Mouse (Mus musculus) heart, embryonic 11.5 days (tissue): Measurements from ENCODE around the gene Map2k2. TPM values are rescaled to one million over a fixed set of nuclear protein-coding genes. Genes with fewer than 3 reads are reported as not detected.
"Not testable (repeated sequence)": the region's sequence is repeated elsewhere in the genome, so short reads cannot be mapped to it uniquely, and the experiment has no call there.

Experiments
- ATAC-seq: fragments of 200-750 bp; cut with Nextera tagmentation; replicated peaks from 2 replicates; pipeline ENCODE4 v1.8.0; 2017; ENCODE audit warnings: moderate library complexity; ENCODE audit not compliant: insufficient number of reproducible peaks, low FRiP score, low TSS enrichment
- H3K27ac ChIP-seq: fragments of 300-500 bp; sonication (generic); 2 replicates; pipeline ENCODE4 v1.5.1; 2014; ENCODE audit warnings: mild to moderate bottlenecking, low read depth, low read length
- H3K27me3 ChIP-seq: fragments of 300-500 bp; sonication (generic); 2 replicates; pipeline ENCODE4 v1.6.1; 2014; ENCODE audit warnings: mild to moderate bottlenecking, low read length, mixed read lengths; ENCODE audit not compliant: control insufficient read depth, insufficient read depth
- H3K36me3 ChIP-seq: fragments of 300-500 bp; sonication (generic); 2 replicates; pipeline ENCODE4 v1.6.1; 2014; ENCODE audit warnings: mild to moderate bottlenecking, low read length, moderate library complexity, mixed read lengths; ENCODE audit not compliant: control insufficient read depth, insufficient read depth
- H3K4me1 ChIP-seq: fragments of 300-500 bp; sonication (generic); 2 replicates; pipeline ENCODE4 v1.6.1; 2014; ENCODE audit warnings: low read length; ENCODE audit not compliant: control insufficient read depth, insufficient read depth
- H3K4me2 ChIP-seq: fragments of 300-500 bp; sonication (generic); 2 replicates; pipeline ENCODE4 v1.6.1; 2014; ENCODE audit warnings: mild to moderate bottlenecking, moderate library complexity
- H3K4me3 ChIP-seq: fragments of 300-500 bp; sonication (generic); 2 replicates; pipeline ENCODE4 v1.5.1; 2014; ENCODE audit warnings: low read depth, low read length
- H3K9ac ChIP-seq: fragments of 300-500 bp; sonication (generic); 2 replicates; pipeline ENCODE4 v1.6.1; 2014; ENCODE audit warnings: mild to moderate bottlenecking, low read depth, low read length, moderate library complexity
- H3K9me3 ChIP-seq: fragments of 300-500 bp; sonication (generic); replicated peaks from 2 replicates; pipeline ENCODE4 v1.6.1; 2016; ENCODE audit warnings: low read length; ENCODE audit not compliant: control insufficient read depth
- WGBS: fragments of 180-500 bp; shearing (Covaris S2); extraction: QIAGEN DNeasy Blood & Tissue Kit; methylation state at CpG from one replicate; pipeline ENCODE4 v1.1.7; 2014; ENCODE audit not compliant: insufficient replicate concordance; 5-methylcytosine and 5-hydroxymethylcytosine counted together
- polyA plus RNA-seq: library from polyadenylated mRNA; unstranded; fragments of >200 nt; fragmentation: Nextera tagmentation; extraction: Ambion mirVana; gene quantifications from 2 replicates; pipeline ENCODE4 v1.2.1, GENCODE M21; 2014

The Map2k2 gene
- polyA plus RNA-seq, 1 experiment from 2014 or later = 153 TPM

- WGBS = 1% methylated on average over 29 of the region's 29 CpGs
- peaks cover 21% of the 10 kb centered on the region for H3K4me1 ChIP-seq
- peak overlapping the region; percentile 76 for H3K4me2 ChIP-seq
- H3K36me3 ChIP-seq = peaks cover 24% of the 10 kb centered on the region
- H3K9ac ChIP-seq = peak overlapping the region; percentile 57
- H3K4me3 ChIP-seq = peak overlapping the region; percentile 43
- no peaks in the 10 kb centered on the region for H3K9me3 ChIP-seq
- H3K27me3 ChIP-seq = no peaks in the 10 kb centered on the region
- ATAC-seq = no peak
- peak overlapping the region; percentile 62 for H3K27ac ChIP-seq
Observed at GRCm38 (mm10) chr10:81174617-81175344, 69.1 kb downstream of the Map2k2 start.

DNA sequence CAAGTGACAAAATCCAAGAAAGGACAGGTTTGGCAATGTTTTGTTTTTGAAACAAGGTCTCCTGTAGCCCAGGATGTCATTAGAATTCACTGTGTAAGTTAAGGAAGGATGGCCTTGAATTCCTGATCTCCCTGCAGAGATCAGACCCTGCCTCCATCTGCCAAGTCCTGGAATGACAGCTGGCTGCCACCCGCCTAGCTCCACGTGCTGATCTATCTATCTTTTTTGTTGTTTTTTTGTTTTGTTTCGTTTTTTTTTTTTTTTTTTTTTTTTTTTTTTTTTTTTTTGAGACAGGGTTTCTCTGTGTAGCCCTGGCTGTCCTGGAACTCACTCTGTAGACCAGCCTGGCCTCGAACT lies 69.6 kb downstream of the Map2k2 start:
- Histone ChIP-seq H3K4me2 (peak overlapping the region; percentile 98), H3K27ac (peak overlapping the region; percentile 62; the same call in 1 of the 2 replicates), H3K4me1 (peaks cover 21% of the 10 kb centered on the region), H3K36me3 (peaks cover 29% of the 10 kb centered on the region)
- 14% methylated on average over 4 of the region's 4 CpGs for WGBS
- not testable (repeated sequence) for H3K9ac ChIP-seq, H3K9me3 ChIP-seq, ATAC-seq, H3K27me3 ChIP-seq, H3K4me3 ChIP-seq

- 6% methylated on average over 13 of the region's 13 CpGs for WGBS
- peak; percentile 8; the same call in 1 of the 2 replicates for ATAC-seq
Observed at GRCm38 (mm10) chr10:81175936-81176465, 70.3 kb downstream of the Map2k2 start.

DNA sequence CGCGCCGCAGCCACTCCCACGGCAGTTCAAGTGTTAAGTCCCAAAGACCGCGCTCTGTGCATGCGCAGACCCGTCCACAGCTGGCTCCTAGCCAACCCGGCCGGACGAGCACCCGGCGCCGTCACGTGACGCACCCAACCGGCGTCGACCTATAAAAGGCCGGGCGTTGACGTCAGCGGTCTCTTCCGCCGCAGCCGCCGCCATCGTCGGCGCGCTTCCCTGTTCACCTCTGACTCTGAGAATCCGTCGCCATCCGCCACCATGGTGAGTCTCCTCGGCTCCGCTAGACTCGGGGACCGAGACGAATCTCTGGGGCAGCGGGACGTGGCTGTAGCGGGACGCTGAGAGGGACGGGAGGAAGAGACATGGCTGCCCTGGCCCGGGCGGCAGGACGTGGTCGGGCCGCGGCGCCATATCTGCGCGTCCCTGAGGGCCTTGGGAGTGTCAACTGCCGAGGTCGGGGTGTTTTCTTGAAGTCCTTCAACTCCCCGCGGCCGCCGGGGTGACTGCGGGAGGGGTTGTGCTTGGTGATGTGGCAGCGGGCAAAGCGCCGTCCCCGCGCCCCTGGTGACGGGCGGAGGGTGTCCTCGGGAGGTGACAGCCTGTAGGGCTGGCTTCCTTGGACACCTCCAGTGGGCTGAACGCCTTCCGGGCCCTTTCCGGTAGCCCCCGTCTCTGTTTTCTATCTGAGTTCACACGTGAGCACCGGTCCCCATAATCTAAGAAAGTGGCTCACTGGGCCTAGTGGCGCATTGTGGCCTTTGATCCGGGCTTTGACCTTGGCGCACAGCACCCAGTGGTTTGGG lies 71.0 kb downstream of the Map2k2 start, which contains the start of gene Eef2:
Gene Eef2 (plus strand): TSS at position 166 of the 806 bp plus-strand sequence.
- under 1% methylated on average over 77 of the region's 77 CpGs for WGBS
- H3K4me1 ChIP-seq = peaks cover 23% of the 10 kb centered on the region
- peak within 1 kb of the TSS; percentile 100 for H3K9ac ChIP-seq
- H3K36me3 ChIP-seq = peaks cover 43% of the 10 kb centered on the region
- peak within 1 kb of the TSS; percentile 98 for H3K4me2 ChIP-seq
- peak; percentile 79 for ATAC-seq
- H3K4me3 ChIP-seq = peak within 1 kb of the TSS; percentile 100
- no peaks in the 10 kb centered on the region for H3K9me3 ChIP-seq
- no peaks in the 10 kb centered on the region for H3K27me3 ChIP-seq
- peak within 1 kb of the TSS; percentile 93 for H3K27ac ChIP-seq

More at GRCm38 (mm10) chr10:81175936-81176465, 70.3 kb downstream of the Map2k2 start:
- Histone ChIP-seq H3K36me3 (peaks cover 36% of the 10 kb centered on the region), H3K27ac (peak overlapping the region; percentile 93), H3K9ac (peak overlapping the region; percentile 65), H3K4me2 (peak overlapping the region; percentile 98), H3K4me3 (peak overlapping the region; percentile 100), H3K27me3 (no peaks in the 10 kb centered on the region), H3K4me1 (peaks cover 21% of the 10 kb centered on the region), H3K9me3 (no peaks in the 10 kb centered on the region)

DNA sequence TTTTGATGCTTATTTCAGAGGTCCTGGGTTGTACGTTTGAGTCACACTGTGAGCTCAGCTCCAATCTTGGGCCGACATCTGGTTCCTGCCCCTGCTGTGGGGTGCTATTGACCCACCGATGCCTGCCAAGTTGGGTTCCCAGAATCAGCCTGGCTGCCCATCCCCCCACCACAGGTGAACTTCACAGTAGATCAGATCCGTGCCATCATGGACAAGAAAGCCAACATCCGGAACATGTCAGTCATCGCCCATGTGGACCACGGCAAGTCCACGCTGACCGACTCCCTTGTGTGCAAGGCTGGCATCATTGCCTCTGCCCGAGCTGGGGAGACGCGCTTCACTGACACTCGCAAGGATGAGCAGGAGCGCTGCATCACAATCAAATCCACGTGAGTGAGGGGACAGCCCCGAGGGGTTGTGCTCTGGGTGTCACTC lies 71.8 kb downstream of the Map2k2 start:
- no peak for ATAC-seq
- H3K4me3 ChIP-seq = peak overlapping the region; percentile 100
- H3K9me3 ChIP-seq = no peaks in the 10 kb centered on the region
- 8% methylated on average over 16 of the region's 16 CpGs for WGBS
- H3K36me3 ChIP-seq = peaks cover 47% of the 10 kb centered on the region
- peak overlapping the region; percentile 98 for H3K4me2 ChIP-seq
- peaks cover 24% of the 10 kb centered on the region for H3K4me1 ChIP-seq
- peak overlapping the region; percentile 100 for H3K9ac ChIP-seq
- peak overlapping the region; percentile 93 for H3K27ac ChIP-seq
- H3K27me3 ChIP-seq = no peaks in the 10 kb centered on the region

- H3K36me3 ChIP-seq = peaks cover 47% of the 10 kb centered on the region
- peaks cover 24% of the 10 kb centered on the region for H3K4me1 ChIP-seq
- H3K4me2 ChIP-seq = peak overlapping the region; percentile 98
- H3K4me3 ChIP-seq = peak overlapping the region; percentile 100
- H3K27ac ChIP-seq = no peak overlapping the region
- H3K9ac ChIP-seq = peak overlapping the region; percentile 100
- no peak for ATAC-seq
- H3K27me3 ChIP-seq = no peaks in the 10 kb centered on the region
- WGBS = 66% methylated on average over 14 of the region's 14 CpGs
- no peaks in the 10 kb centered on the region for H3K9me3 ChIP-seq
Observed at GRCm38 (mm10) chr10:81177958-81178712, 72.4 kb downstream of the Map2k2 start.

DNA sequence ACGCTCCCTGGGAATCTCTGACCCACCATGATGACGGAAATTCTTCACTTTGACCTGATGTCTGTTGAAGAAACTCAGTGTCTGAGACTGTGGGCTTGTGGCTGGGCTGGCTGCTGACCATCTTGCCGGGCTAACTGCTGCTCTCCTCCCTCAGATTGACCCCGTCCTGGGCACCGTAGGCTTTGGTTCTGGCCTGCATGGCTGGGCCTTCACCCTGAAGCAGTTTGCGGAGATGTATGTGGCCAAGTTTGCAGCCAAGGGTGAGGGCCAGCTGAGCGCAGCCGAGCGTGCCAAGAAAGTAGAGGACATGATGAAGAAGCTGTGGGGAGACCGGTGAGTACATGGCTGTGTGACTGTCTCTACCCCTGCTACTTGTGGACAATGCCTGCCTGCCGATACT lies 73.2 kb downstream of the Map2k2 start:
- Histone ChIP-seq H3K9me3 (no peaks in the 10 kb centered on the region), H3K27me3 (no peaks in the 10 kb centered on the region), H3K4me1 (peaks cover 30% of the 10 kb centered on the region), H3K9ac (no peak overlapping the region; the same call in 1 of the 2 replicates), H3K4me3 (no peak overlapping the region), H3K4me2 (no peak overlapping the region), H3K36me3 (peaks cover 47% of the 10 kb centered on the region), H3K27ac (no peak overlapping the region)
- WGBS = 90% methylated on average over 11 of the region's 11 CpGs
- no peak for ATAC-seq
